Mouse (Mus musculus): Measurements from ENCODE around the gene Agpat4.
A peak's percentile ranks its signal among the peaks of the same experiment; 100 is the strongest.
"Not testable (repeated sequence)": the region's sequence is repeated elsewhere in the genome, so short reads cannot be mapped to it uniquely, and the experiment has no call there.

Gene Agpat4

DNA sequence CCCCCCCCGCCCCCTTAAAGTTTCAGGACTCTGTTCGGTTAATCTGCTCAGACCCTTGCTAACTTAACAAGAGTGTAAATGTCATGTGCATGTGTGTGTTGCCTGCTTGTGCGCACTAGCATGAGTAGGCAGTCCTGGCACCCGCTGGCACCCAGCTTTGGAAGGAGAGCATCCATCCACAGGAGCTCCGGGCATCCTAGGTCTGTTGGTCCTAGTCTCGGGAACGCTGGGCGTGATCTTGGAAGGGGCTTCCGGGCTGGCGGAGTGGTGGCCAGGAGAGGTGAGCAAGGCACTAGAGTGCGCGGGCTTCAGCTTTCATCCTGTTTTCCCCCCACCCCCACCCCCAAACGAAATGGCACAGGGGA lies at the start of gene Agpat4:
Agpat4 (plus strand) TSS at position 144 of the 365 bp plus-strand sequence.
- DNase-seq = peak in 1 of 2 experiments; percentile 69

DNA sequence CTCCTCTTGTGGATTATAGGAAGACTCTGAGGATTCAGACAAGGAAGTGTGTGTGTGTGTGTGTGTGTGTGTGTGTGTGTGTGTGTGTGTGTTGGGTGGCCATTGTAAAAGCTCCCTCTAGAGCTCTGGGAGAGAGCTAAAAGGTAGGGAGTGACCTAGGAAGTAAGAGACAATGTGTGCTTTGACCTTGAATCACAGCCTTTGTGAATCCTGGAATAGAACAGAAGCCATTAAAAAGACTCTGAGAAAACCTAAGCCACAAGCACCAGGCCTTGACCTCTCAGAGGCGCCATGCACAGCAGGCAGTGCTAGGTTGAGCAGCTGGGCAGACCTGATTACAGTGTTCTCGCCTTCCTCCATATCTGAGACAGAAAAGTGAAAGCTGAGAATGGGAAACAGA lies 41.7 kb upstream of the Agpat4 start:
- DNase-seq = no peak

DNA sequence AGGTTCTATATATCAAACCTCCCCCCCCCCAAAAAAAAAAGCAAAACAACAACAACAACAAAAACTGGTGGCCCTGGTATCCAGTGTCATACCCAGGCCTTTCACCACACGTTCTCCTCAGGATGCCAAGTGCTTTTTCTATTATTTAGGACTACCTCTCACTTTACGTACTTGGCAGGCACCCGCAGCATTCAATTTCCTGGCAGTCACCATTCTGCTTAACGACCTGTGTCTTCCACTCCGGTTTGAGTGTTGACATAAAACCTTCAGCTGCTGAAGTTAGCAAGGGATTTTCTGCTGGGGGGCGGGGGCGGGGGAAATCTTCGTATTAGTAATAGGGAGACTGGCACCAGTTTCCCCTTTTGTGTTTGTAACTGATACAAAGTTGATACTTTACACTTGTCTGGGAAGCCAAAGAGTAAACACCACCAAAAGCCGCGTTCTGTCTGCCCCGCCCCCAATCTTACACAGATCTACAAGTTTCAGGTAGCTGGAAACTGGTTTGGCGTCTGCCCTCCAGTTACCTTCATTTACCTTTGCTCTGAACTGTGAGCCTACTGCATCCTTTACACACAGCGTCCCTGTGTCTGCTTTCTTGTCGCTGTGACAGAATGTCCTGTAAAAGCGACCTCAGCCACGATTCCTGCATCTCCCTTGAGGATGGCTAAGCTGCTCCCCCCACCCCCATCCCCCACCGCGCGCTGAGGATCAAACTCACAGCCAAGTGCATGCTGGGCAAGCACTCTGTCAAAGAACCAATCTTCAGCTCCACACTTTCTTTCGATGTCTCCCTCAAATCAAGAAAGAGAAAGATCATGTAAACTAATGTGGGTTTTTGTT lies 37.6 kb upstream of the Agpat4 start:
- no peak for DNase-seq

DNA sequence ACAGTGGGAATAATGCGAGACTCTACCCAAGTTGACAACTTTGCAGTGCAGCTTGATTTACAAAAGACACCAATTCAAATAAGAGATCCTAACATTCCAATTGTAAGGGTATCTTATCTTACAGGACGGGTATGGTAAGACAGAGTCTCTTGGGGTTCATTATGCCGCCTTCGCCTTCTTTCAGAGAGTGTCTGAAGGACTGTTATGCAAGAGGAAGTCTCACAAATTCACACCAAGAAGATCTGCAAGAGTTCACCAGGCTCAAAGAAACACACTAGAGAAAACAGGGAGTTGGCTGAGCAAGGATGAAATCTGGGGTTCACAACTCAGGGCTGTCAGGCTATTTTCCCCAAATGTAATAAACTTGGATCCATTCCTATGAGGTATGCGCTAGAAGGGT lies 36.3 kb upstream of the Agpat4 start:
- no peak for DNase-seq

DNA sequence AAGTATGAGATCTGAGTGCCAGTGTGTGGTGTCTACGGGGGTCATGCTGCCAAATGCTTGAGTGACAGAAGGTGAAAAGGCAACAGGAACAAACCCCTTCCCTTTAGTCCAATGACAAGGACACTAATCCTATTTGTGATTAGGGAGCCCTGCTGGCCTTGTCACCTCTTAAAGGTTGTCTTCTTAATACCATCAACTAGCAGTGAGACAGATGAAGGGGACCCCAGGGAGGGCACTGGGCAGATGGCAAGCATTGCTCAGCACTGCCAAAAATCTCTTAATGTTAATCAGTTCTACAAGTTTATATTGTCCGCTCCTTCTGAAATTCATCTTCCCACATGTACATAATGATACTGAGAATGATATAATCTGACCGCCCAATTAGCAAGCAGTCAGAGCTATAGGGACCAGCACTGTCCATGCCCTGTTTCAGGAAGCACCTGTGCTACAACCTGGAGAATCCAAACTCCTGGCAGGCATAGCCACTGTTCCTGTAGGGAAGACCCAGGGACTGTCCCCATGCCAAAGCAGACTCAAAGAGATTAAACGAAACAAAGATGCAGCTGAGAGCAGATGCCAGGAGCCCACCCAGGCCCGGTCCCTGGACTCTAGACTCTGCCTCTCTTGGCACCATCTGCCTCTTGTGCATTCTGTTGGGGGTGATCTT lies 28.1 kb upstream of the Agpat4 start:
- DNase-seq = peak; percentile 10 to 13

- peak; percentile 41 to 51 for DNase-seq
Measured at GRCm38 (mm10) chr17:12092901-12093564, 25.5 kb upstream of the Agpat4 start.

DNA sequence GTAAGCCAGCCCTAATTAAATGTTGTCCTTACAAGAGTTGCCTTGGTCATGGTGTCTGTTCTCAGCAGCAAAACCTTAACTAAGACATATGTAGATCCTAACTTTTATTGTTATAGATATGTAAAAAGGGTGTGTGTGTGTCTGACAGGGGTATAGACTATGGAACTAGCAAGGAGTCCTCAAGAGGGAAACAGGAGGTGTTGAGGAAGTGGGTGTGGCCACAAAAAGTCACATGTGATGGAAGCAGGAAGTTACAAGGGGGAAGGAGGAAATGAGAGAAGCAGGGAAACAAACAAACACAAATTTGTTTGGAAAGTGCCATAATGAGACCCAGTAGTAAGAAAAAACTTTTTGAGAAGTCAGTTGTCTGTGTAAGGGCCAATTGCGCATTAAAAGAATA lies 24.5 kb upstream of the Agpat4 start:
- DNase-seq = no peak

DNA sequence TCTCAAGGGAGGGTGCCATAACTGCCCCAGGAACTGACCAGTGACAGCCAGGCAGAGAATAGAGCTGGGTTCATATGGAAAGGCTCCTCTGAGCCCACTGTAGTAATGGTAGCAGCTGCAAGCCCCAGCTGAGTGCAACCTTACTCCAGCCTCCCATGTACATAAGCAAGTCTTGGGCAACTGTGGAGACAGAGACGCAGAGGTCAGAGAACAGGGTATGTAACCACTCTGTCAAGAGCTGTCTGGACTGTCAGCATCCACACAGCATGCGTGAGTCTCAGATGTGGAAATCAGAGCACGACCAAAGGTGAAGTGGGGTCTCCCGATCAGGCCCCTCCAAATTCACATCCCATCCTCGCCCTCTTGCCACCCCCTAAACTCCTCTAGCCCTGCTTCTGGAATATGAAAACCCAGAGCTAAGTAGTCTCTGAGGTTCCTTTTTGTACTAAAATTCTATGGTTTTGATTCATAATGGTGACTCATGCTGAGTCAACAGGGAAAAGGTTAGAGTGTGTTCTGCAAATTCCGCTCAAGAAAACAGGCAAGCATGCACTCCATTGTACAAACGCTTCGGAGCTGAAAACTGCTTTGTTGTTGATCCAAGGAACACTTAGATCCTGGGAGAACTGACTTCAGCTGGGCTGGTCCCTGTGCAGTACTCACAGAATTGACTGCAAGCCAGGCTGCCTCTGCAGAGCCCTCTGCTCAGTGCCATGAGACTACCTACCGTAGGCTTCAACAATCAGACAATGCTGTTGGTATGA lies 23.5 kb upstream of the Agpat4 start:
- DNase-seq = no peak

GRCm38 (mm10) chr17:12099415-12099814 lies 19.1 kb upstream of the Agpat4 start:
- DNase-seq = no peak

DNA sequence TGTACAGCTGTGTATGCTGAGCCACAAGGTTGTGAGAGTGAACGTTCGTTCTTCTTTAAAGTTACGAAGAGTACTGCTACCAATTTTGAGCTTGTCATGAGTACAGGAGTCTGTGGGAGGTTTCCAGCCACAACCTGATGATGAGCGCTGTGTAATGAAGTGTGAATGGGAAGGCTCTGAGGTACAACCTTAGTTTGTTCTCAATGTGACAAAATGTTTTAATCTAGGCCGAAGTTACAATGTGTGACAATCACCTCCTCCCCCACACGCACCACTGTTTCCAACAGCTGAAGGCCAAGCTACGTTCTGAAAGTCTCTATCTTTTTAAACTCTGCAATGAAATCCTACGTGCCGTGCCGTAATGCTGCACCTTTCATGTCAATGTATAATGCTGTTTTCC lies 16.2 kb upstream of the Agpat4 start:
- no peak for DNase-seq

- no peak for DNase-seq
Measured at GRCm38 (mm10) chr17:12103781-12104180, 14.7 kb upstream of the Agpat4 start.

- no peak for DNase-seq
Measured at GRCm38 (mm10) chr17:12104245-12104644, 14.3 kb upstream of the Agpat4 start.

DNA sequence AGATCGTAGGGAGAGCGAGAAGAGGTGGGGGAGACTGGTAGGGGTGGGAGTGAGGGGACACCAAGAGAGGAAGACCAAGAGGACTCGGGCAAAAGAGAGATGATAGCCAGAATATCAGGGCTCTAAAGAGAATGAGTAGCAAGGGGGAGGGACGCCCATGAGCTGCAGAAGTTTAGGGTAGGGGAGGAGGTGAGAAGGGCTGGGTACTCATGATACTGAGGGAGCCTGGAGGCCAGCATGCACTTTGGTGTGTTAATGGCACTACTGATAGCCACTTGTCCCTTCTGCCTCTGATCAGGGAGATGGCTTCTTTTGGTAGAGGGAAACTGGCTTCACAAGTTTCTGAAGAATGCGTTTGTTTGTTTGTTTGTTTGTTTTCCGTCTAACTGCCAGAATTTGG lies 13.8 kb upstream of the Agpat4 start:
- no peak for DNase-seq

- DNase-seq = peak; percentile 25 to 42
Measured at GRCm38 (mm10) chr17:12106255-12106654, 12.2 kb upstream of the Agpat4 start.

GRCm38 (mm10) chr17:12113626-12114025 lies 4.9 kb upstream of the Agpat4 start:
- DNase-seq = no peak

DNA sequence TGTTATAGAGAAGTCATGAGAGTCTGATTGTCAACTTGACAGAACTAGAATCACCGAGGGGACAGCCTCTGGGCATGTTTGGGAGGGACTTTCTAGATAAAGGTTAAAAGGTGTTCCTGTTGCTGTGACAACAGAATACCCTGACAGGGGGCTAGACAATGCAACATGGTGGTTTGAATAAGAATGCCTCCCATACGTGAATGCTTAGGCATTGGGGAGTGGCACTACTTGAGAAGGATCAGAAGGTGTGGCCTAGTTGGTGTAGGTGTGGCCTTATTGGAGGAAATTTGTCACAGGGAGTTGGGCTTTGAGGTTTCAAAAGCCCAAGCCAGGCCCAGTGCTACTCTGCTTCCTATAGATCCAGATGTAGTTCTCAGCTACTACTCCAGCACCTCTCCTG lies 3.4 kb upstream of the Agpat4 start:
- DNase-seq = no peak

DNA sequence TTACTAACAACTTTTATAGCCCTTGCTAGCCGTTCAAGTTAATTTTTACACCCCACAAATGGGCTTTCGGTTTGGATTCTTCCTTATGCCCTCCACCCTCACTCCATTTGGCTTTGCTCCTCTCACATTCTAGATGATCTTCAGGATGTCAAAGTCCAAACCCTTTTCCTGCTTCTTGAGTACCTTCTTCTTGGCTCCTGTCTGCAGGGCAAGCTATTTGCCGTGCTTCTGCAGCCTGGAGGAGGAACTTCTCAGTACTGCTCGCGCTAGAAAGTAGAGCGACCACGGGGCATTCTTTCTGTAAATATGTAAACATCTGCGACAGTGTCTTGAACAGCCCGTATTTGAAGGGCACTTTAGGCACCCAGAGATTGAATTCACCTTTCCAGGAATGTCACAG lies 373 bp upstream of the Agpat4 start:
- DNase-seq = peak in 1 of 2 experiments; percentile 26

DNA sequence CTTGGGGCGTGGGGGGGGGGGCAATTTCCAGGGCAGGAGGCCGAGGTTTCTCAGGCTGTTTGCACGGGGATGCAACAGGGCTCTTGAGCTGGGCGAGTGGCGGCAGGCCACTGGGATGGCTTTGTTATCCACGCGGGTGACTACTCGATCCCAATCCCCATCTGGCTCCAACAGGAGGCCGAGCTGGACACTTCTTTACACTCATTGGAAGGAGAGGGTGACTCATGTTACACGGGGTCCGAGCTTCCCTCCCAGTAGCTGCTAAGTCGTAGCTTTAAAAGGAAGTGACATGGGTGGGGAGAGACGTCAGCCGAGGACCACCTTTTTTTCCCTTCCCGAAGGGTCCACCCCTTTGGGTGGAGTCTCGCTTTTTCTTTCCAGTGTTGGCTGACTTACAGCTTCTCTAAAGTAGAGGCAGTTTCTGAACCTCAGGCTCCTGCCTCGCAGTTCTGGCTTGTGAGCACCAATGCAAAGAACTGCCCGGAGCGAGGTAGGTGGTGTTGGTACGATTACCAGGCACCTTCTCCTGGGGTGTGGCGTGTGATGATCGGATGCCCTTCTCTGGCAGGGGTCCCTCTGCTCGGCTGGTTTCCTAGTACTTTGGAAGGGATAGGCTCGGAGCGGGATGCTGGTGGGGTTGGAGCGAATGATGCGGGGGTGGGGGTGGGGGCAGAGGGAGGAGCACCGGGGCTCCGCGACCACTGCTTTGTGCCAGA lies 580 bp downstream of the Agpat4 start:
- peak; percentile 76 to 77 for DNase-seq

- DNase-seq = peak in 1 of 2 experiments; percentile 61
Measured at GRCm38 (mm10) chr17:12119675-12120074, 1.2 kb downstream of the Agpat4 start.

DNA sequence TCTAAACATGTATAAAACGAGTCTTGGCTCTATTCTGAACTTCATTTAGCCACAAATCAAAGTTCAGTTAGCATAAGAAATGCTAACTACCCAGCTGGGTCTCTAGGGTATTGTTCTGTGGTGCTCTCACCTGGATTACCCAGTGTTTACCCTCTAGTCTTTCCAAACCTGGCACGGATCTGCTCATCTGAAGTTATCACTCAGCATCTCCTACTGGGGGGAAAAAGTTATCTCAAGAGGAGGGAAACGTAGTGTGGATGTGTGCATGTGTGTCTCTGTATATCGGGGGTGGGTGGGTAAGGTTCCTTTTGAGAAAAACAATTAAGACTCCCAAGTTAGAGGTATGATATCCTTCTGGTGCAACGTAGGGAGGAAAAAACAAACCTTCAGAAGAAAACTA lies 1.8 kb downstream of the Agpat4 start:
- DNase-seq = no peak

DNA sequence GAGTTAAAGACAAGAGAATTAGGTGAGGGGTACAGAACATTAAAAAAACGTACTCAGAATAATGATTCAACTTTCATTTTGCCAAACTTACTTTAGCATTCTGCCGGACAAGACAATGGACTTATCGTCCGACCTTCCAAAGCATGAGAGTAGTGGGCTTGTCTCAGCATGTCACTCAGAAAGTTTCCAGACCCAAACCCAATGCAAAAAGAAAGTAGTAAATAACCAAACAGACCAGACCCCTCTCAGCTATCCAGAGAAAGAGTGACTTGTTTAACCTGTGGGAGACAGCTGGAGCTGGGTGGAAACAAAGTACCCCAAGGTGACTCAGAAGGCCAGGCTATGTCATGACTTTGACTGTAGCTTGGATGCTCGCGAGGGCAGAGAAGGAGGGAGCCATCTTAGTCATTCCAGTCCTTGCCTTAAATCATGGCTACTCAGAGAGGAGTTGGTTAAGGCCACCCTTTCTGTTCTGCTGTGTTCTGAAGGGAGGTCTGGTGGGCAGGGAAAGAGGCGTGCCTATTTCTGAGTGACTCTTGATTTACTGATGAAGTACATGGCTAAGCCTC lies 2.8 kb downstream of the Agpat4 start:
- DNase-seq = no peak

- not testable (repeated sequence) for DNase-seq
Measured at GRCm38 (mm10) chr17:12122262-12122661, 3.8 kb downstream of the Agpat4 start.

Measured in cerebellum, postnatal 25 days (tissue).